Mouse (Mus musculus) cortical plate, adult 2 months (tissue): ENCODE data around the gene Grm1.

Experiments used
- CTCF ChIP-seq: fragments of 200-500 bp; IDR thresholded peaks from 2 replicates; pipeline ENCODE4 v1.5.1; 2011; ENCODE audit warnings: mild to moderate bottlenecking, control low read depth, low read length; ENCODE audit not compliant: insufficient read depth; ENCODE audit errors: extremely low read depth
- POLR2A ChIP-seq: fragments of 200-500 bp; IDR thresholded peaks from 2 replicates; pipeline ENCODE4 v1.6.1; 2011; ENCODE audit warnings: mild to moderate bottlenecking, low read length, control low read depth; ENCODE audit not compliant: insufficient read depth; ENCODE audit errors: extremely low read depth

GRCm38 (mm10) chr10:10929672-10930071 lies 152.5 kb downstream of the Grm1 start:
- TF ChIP-seq CTCF (no peak), POLR2A (no peak)
